Mouse (Mus musculus) heart, adult 2 months (tissue): ENCODE measurements around the gene Gm11168. TPM values are rescaled to one million over a fixed set of nuclear protein-coding genes. Genes with fewer than 3 reads are reported as not detected.
A peak's percentile ranks its signal among the peaks of the same experiment; 100 is the strongest.
"Not testable (repeated sequence)": the region's sequence is repeated elsewhere in the genome, so short reads cannot be mapped to it uniquely, and the experiment has no call there.

Experiments used
- DNase-seq, 2 experiments: peaks; one replicate each; pipeline ENCODE4 v3.0.0; 2021
- H3K27ac ChIP-seq: fragments of 200-600 bp; 2 replicates; pipeline ENCODE4 v1.8.1; 2022
- H3K27me3 ChIP-seq: fragments of 200-500 bp; 2 replicates; pipeline ENCODE4 v1.6.1; 2012; ENCODE audit warnings: mild to moderate bottlenecking, low read length, inconsistent platforms, mixed read lengths; ENCODE audit not compliant: control insufficient read depth, insufficient read depth
- H3K36me3 ChIP-seq: fragments of 200-500 bp; 2 replicates; pipeline ENCODE4 v1.6.1; 2012; ENCODE audit warnings: low read length, inconsistent platforms; ENCODE audit not compliant: control insufficient read depth, insufficient read depth
- H3K4me1 ChIP-seq: fragments of 200-500 bp; 2 replicates; pipeline ENCODE4 v1.6.1; 2011; ENCODE audit warnings: low read length; ENCODE audit not compliant: control insufficient read depth, insufficient read depth
- H3K4me3 ChIP-seq: fragments of 200-600 bp; 2 replicates; pipeline ENCODE4 v1.8.1; 2022
- H3K79me2 ChIP-seq: fragments of 200-500 bp; replicated peaks from 2 replicates; pipeline ENCODE4 v1.6.1; 2012; ENCODE audit warnings: mild to moderate bottlenecking, inconsistent platforms, low read length, moderate library complexity, mixed read lengths; ENCODE audit not compliant: control insufficient read depth, insufficient read depth
- H3K9ac ChIP-seq: fragments of 200-500 bp; 2 replicates; pipeline ENCODE4 v1.6.1; 2012; ENCODE audit warnings: low read depth, mild to moderate bottlenecking, control low read depth, inconsistent platforms, low read length, mixed read lengths
- WGBS: fragments of 180-500 bp; shearing (Covaris S2); methylation state at CpG from one replicate; pipeline ENCODE4 v1.1.7; 2018; 5-methylcytosine and 5-hydroxymethylcytosine counted together
- intact Hi-C: fragments of 180-260 bp; cut with DNase I; formaldehyde crosslinking; loops from one replicate; pipeline ENCODE4 v1.15.1; 2025
- polyA plus RNA-seq: library from polyadenylated mRNA; depleted of rRNA; stranded (reverse); fragments of >200 nt; gene quantifications from 2 replicates; pipeline ENCODE4 v1.2.3, GENCODE M21; 2012
- total RNA-seq, 2 experiments: library from RNA; stranded (reverse); gene quantifications; 2 replicates each; pipeline ENCODE4 v1.2.3; 2021

The Gm11168 gene
- total and polyA plus RNA-seq, 3 experiments: not detected

DNA sequence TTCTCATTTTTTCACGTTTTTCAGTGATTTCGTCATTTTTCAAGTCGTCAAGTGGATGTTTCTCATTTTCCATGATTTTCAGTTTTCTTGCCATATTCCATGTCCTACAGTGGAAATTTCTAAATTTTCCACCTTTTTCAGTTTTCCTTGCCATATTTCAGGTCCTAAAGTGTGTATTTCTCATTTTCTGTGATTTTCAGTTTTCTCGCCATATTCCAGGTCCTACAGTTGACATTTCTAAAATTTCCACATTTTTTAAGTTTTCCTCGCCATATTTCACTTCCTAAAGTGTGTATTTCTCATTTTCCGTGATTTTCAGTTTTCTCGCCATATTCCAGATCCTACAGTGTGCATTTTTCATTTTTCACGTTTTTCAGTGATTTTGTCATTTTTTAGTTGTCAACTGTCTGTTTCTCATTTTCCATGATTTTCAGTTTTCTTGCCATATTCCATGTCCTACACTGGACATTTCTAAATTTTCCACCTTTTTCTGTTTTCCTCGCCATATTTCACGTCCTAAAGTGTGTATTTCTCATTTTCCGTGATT is 9.7 kb downstream of the Gm11168 start, which contains the start of gene Gm10721:
TSS of gene Gm10721 (plus strand) at position 408 of the 547 bp plus-strand sequence.
- H3K4me3 ChIP-seq, H3K27ac ChIP-seq, H3K9ac ChIP-seq, H3K79me2 ChIP-seq, DNase-seq, H3K36me3 ChIP-seq, intact Hi-C loops, H3K27me3 ChIP-seq, H3K4me1 ChIP-seq: not testable (repeated sequence)
- WGBS: no CpG with 5 or more reads among the region's 11 CpGs

DNA sequence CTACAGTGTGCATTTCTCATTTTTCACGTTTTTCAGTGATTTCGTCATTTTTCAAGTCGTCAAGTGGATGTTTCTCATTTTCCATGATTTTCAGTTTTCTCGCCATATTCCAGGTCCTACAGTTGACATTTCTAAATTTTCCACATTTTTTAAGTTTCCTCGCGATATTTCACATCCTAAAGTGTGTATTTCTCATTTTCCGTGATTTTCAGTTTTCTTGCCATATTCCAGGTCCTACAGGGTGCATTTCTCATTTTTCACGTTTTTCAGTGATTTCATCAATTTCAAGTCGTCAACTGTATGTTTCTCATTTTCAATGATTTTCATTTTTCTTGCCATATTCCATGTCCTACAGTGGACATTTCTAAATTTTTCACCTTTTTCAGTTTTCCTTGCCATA is 12.2 kb downstream of the Gm11168 start, which contains the start of gene Gm10720:
TSS of gene Gm10720 (plus strand) at position 301 of the 400 bp plus-strand sequence.
- DNase-seq, H3K4me3 ChIP-seq, intact Hi-C loops, H3K27ac ChIP-seq, H3K36me3 ChIP-seq, H3K27me3 ChIP-seq, H3K4me1 ChIP-seq, H3K79me2 ChIP-seq, H3K9ac ChIP-seq: not testable (repeated sequence)
- whole genome bisulfite sequencing: 63% methylated on average over 5 of the region's 9 CpGs

DNA sequence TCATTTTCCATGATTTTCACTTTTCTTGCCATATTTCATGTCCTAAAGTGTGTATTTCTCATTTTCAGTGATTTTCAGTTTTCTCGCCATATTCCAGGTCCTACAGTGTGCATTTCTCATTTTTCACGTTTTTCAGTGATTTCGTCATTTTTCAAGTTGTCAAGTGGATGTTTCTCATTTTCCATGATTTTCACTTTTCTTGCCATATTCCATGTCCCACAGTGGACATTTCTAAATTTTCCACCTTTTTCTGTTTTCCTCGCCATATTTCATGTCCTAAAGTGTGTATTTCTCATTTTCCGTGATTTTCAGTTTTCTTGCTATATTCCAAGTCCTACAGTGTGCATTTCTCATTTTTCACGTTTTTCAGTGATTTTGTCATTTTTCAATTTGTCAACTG is 12.8 kb downstream of the Gm11168 start:
- 72% methylated on average over 6 of the region's 6 CpGs for WGBS

DNA sequence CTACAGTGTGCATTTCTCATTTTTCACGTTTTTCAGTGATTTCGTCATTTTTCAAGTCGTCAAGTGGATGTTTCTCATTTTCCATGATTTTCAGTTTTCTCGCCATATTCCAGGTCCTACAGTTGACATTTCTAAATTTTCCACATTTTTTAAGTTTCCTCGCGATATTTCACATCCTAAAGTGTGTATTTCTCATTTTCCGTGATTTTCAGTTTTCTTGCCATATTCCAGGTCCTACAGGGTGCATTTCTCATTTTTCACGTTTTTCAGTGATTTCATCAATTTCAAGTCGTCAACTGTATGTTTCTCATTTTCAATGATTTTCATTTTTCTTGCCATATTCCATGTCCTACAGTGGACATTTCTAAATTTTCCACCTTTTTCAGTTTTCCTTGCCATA is 14.0 kb downstream of the Gm11168 start, which contains the start of gene Gm10719:
TSS of gene Gm10719 (plus strand) at position 301 of the 400 bp plus-strand sequence.
- DNase-seq, H3K4me1 ChIP-seq, H3K27me3 ChIP-seq, H3K79me2 ChIP-seq, H3K27ac ChIP-seq, H3K4me3 ChIP-seq, intact Hi-C loops, H3K9ac ChIP-seq, H3K36me3 ChIP-seq: not testable (repeated sequence)
- 40% methylated on average over 1 of the region's 9 CpGs for WGBS

More for the DNA sequence above, 12.8 kb downstream of the Gm11168 start:
- intact Hi-C loops, H3K79me2 ChIP-seq, DNase-seq, H3K9ac ChIP-seq, H3K27me3 ChIP-seq, H3K4me3 ChIP-seq, H3K4me1 ChIP-seq, H3K36me3 ChIP-seq, H3K27ac ChIP-seq: not testable (repeated sequence)

DNA sequence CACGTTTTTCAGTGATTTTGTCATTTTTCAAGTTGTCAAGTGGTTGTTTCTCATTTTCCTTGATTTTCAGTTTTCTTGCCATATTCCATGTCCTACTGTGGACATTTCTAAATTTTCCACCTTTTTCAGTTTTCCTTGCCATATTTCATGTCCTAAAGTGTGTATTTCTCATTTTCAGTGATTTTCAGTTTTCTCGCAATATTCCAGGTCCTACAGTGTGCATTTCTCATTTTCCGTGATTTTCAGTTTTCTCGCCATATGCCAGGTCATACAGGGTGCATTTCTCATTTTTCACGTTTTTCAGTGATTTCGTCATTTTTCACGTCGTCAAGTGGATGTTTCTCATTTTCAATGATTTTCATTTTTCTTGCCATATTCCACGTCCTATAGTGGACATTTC is 15.8 kb downstream of the Gm11168 start:
- H3K4me3 ChIP-seq, DNase-seq, intact Hi-C loops, H3K4me1 ChIP-seq, H3K27me3 ChIP-seq, H3K9ac ChIP-seq, H3K79me2 ChIP-seq, H3K27ac ChIP-seq, H3K36me3 ChIP-seq: not testable (repeated sequence)
- WGBS: 63% methylated on average over 9 of the region's 9 CpGs

DNA sequence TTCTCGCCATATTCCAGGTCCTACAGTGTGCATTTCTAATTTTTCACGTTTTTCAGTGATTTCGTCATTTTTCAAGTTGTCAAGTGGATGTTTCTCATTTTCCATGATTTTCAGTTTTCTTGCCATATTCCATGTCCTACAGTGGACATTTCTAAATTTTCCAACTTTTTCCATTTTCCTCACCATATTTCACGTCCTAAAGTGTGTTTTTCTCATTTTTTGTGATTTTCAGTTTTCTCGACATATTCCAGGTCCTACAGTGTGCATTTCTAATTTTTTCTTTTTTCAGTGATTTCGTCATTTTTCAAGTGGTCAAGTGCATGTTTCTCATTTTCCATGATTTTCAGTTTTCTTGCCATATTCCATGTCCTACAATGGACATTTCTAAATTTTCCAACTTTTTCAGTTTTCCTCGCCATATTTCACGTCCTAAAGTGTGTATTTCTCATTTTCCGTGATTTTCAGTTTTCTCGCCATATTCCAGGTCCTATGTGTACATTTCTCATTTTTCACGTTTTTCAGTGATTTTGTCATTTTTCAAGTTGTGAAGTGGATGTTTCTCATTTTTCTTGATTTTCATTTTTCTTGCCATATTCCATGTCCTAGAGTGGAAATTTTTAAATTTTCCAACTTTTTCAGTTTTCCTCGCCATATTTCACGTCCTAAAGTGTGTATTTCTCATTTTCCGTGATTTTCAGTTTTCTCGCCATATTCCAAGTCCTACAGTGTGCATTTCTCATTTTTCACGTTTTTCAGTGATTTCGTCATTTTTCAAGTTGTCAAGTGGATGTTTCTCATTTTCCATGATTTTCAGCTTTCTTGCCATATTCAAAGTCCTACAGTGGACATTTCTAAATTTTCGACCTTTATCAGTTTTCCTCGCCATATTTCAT is 16.9 kb downstream of the Gm11168 start:
- peak in 1 of 2 experiments; percentile 4 for DNase-seq
- H3K36me3 ChIP-seq, H3K27me3 ChIP-seq, intact Hi-C loops, H3K79me2 ChIP-seq, H3K4me1 ChIP-seq, H3K27ac ChIP-seq, H3K4me3 ChIP-seq, H3K9ac ChIP-seq: not testable (repeated sequence)
- WGBS: 78% methylated on average over 17 of the region's 19 CpGs

DNA sequence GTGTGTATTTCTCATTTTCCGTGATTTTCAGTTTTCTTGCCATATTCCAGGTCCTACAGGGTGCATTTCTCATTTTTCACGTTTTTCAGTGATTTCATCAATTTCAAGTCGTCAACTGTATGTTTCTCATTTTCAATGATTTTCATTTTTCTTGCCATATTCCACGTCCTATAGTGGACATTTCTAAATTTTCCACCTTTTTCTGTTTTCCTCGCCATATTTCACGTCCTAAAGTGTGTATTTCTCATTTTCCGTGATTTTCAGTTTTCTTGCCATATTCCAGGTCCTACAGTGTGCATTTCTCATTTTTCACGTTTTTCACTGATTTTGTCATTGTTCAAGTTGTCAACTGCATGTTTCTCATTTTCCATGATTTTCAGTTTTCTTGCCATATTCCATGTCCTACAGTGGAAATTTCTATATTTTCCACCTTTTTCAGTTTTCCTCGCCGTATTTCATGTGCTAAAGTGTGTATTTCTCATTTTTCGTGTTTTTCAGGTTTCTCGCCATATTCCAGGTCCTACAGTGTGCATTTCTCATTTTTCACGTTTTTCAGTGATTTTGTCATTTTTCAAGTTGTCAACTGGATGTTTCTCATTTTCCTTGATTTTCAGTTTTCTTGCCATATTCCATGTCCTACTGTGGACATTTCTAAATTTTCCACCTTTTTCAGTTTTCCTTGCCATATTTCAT is 19.3 kb downstream of the Gm11168 start:
- 73% methylated on average over 11 of the region's 13 CpGs for WGBS
- H3K27me3 ChIP-seq: not testable (repeated sequence)

DNA sequence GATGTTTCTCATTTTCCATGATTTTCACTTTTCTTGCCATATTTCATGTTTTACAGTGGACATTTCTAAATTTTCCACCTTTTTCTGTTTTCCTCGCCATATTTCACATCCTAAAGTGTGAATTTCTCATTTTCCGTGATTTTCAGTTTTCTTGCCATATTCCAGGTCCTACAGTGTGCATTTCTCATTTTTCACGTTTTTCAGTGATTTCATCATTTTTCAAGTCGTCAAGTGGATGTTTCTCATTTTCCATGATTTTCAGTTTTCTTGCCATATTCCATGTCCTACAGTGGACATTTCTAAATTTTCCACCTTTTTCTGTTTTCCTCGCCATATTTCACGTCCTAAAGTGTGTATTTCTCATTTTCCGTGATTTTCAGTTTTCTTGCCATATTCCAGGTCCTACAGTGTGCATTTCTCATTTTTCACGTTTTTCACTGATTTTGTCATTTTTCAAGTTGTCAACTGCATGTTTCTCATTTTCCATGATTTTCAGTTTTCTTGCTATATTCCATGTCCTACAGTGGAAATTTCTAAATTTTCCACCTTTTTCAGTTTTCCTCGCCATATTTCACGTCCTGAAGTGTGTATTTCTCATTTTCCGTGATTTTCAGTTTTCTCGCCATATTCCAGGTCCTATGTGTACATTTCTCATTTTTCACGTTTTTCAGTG is 20.3 kb downstream of the Gm11168 start, which contains the start of gene Gm10718:
TSS of gene Gm10718 (plus strand) at position 236 of the 673 bp plus-strand sequence.
- H3K27me3 ChIP-seq, intact Hi-C loops, H3K4me1 ChIP-seq, H3K27ac ChIP-seq, H3K79me2 ChIP-seq, DNase-seq, H3K36me3 ChIP-seq, H3K9ac ChIP-seq, H3K4me3 ChIP-seq: not testable (repeated sequence)
- WGBS: 74% methylated on average over 12 of the region's 13 CpGs

More for the DNA sequence above, 19.3 kb downstream of the Gm11168 start:
- H3K79me2 ChIP-seq, H3K27ac ChIP-seq, H3K4me1 ChIP-seq, H3K4me3 ChIP-seq, intact Hi-C loops, H3K36me3 ChIP-seq, H3K9ac ChIP-seq: not testable (repeated sequence)
- peak in 1 of 2 experiments; percentile 16 for DNase-seq
